Mouse (Mus musculus) G1E (cell line): ENCODE measurements at regions not wholly inside any gene's neighbourhood (a gene's known extent, or its start where the extent isn't known, plus 50 kb on each side); places are given as distances from the start of the nearest gene placed in this dataset.

Experiments used
- CTCF ChIP-seq: IDR thresholded peaks from 2 replicates; pipeline ENCODE4 v1.5.1; 2012; ENCODE audit warnings: low read depth, low read length, inconsistent platforms, mixed read lengths
- GATA1 ChIP-seq: IDR thresholded peaks from 2 replicates; pipeline ENCODE4 v1.6.1; 2012; ENCODE audit warnings: borderline replicate concordance, low read length, inconsistent platforms, mixed read lengths
- POLR2AphosphoS5 ChIP-seq: IDR thresholded peaks from 2 replicates; pipeline ENCODE4 v1.6.1; 2012; ENCODE audit warnings: low read depth, low read length, inconsistent platforms; ENCODE audit not compliant: insufficient replicate concordance
- TAL1 ChIP-seq: conservative IDR thresholded peaks from 2 replicates; pipeline ENCODE4 v1.6.1; 2012; ENCODE audit warnings: low read depth, low read length, inconsistent platforms, mixed read lengths

- no peak for TF ChIP-seq CTCF
- no peak for TF ChIP-seq POLR2AphosphoS5
- TF ChIP-seq GATA1, result no peak
- no peak for TF ChIP-seq TAL1
These were observed 574.1 kb upstream of the Stxbp6 start for GRCm38 (mm10) chr12:45648654-45649053.
